Mouse (Mus musculus): ENCODE data around the gene Umodl1. TPM values are rescaled to one million over a fixed set of nuclear protein-coding genes. Genes with fewer than 3 reads are reported as not detected.

Gene Umodl1
- polyA plus RNA-seq, 1 experiment from 2014 or later = not detected

DNA sequence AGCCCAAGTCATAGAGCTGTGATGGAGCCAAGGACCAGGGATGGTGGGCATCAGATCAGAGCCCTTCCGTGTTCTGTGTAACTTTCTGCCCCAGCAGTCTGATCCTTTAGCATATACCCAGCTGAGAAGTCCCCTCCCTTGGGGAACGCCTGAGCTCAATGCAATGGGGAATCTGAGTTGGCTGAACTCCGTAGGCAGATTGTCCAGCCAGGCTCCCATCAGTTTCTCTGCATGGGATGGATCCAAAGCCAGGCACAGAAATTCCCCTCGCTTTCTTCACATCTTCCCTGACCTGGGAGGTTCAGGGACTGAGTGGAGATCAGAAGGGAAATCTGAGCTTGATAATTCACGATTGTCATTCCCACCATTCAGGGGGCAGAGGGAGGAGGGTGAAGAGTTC lies 19.1 kb upstream of the Umodl1 start:
- Histone ChIP-seq H3K27ac (ENCODE audit: low read depth, low read length) (no peak overlapping the region), H3K9me3 (ENCODE audit: control insufficient read depth, low read length) (no peaks in the 10 kb centered on the region), H3K36me3 (ENCODE audit: control insufficient read depth, insufficient read depth, low read length) (no peaks in the 10 kb centered on the region), H3K4me3 (ENCODE audit: low read depth, low read length) (no peak overlapping the region), H3K27me3 (ENCODE audit: control insufficient read depth, insufficient read depth, low read length) (no peaks in the 10 kb centered on the region), H3K4me2 (ENCODE audit: low read depth) (no peak overlapping the region), H3K4me1 (ENCODE audit: control insufficient read depth, insufficient read depth, low read length) (no peaks in the 10 kb centered on the region), H3K9ac (ENCODE audit: low read length) (no peak overlapping the region)
- DNase-seq (ENCODE audit: low spot score) (no peak), ATAC-seq (ENCODE audit: insufficient read depth, low FRiP score, low TSS enrichment) (no peak)
- WGBS = 54% methylated on average over 5 of the region's 5 CpGs

- no peaks in the 10 kb centered on the region for H3K27me3 ChIP-seq (ENCODE audit: control insufficient read depth, insufficient read depth, low read length)
- H3K27ac ChIP-seq (ENCODE audit: low read depth, low read length) = no peak overlapping the region
- H3K4me2 ChIP-seq (ENCODE audit: low read depth) = no peak overlapping the region
- no peak overlapping the region for H3K9ac ChIP-seq (ENCODE audit: low read length)
- no peaks in the 10 kb centered on the region for H3K4me1 ChIP-seq (ENCODE audit: control insufficient read depth, insufficient read depth, low read length)
- H3K36me3 ChIP-seq (ENCODE audit: control insufficient read depth, insufficient read depth, low read length) = no peaks in the 10 kb centered on the region
- DNase-seq (ENCODE audit: low spot score) = peak; percentile 47
- no peak overlapping the region for H3K4me3 ChIP-seq (ENCODE audit: low read depth, low read length)
- H3K9me3 ChIP-seq (ENCODE audit: control insufficient read depth, low read length) = no peaks in the 10 kb centered on the region
- 48% methylated on average over 9 of the region's 9 CpGs for WGBS
- no peak for ATAC-seq (ENCODE audit: insufficient read depth, low FRiP score, low TSS enrichment)
Measured at GRCm38 (mm10) chr17:30938554-30938953, 15.9 kb upstream of the Umodl1 start.

GRCm38 (mm10) chr17:30948382-30948781 lies 6.1 kb upstream of the Umodl1 start:
- Histone ChIP-seq H3K27me3 (ENCODE audit: control insufficient read depth, insufficient read depth, low read length) (no peaks in the 10 kb centered on the region), H3K9ac (ENCODE audit: low read length) (no peak overlapping the region), H3K36me3 (ENCODE audit: control insufficient read depth, insufficient read depth, low read length) (no peaks in the 10 kb centered on the region), H3K27ac (ENCODE audit: low read depth, low read length) (no peak overlapping the region), H3K4me3 (ENCODE audit: low read depth, low read length) (no peak overlapping the region), H3K9me3 (ENCODE audit: control insufficient read depth, low read length) (no peaks in the 10 kb centered on the region), H3K4me2 (ENCODE audit: low read depth) (no peak overlapping the region), H3K4me1 (ENCODE audit: control insufficient read depth, insufficient read depth, low read length) (no peaks in the 10 kb centered on the region)
- no peak for ATAC-seq (ENCODE audit: insufficient read depth, low FRiP score, low TSS enrichment)
- DNase-seq (ENCODE audit: low spot score) = no peak
- 78% methylated on average over 1 of the region's 1 CpGs for WGBS

- H3K4me2 ChIP-seq (ENCODE audit: low read depth) = no peak overlapping the region
Measured at GRCm38 (mm10) chr17:30950780-30951179, 3.7 kb upstream of the Umodl1 start.

GRCm38 (mm10) chr17:30951600-30951999 lies 2.8 kb upstream of the Umodl1 start:
- no peak for ATAC-seq (ENCODE audit: insufficient read depth, low FRiP score, low TSS enrichment)
- Histone ChIP-seq H3K4me1 (ENCODE audit: control insufficient read depth, insufficient read depth, low read length) (no peaks in the 10 kb centered on the region), H3K9ac (ENCODE audit: low read length) (no peak overlapping the region), H3K27ac (ENCODE audit: low read depth, low read length) (no peak overlapping the region), H3K9me3 (ENCODE audit: control insufficient read depth, low read length) (no peaks in the 10 kb centered on the region), H3K4me2 (ENCODE audit: low read depth) (no peak overlapping the region), H3K4me3 (ENCODE audit: low read depth, low read length) (no peak overlapping the region), H3K27me3 (ENCODE audit: control insufficient read depth, insufficient read depth, low read length) (no peaks in the 10 kb centered on the region), H3K36me3 (ENCODE audit: control insufficient read depth, insufficient read depth, low read length) (no peaks in the 10 kb centered on the region)
- DNase-seq (ENCODE audit: low spot score) = no peak
- WGBS = 69% methylated on average over 8 of the region's 8 CpGs

More at GRCm38 (mm10) chr17:30950780-30951179, 3.7 kb upstream of the Umodl1 start:
- Histone ChIP-seq H3K4me3 (ENCODE audit: low read depth, low read length) (no peak overlapping the region), H3K9me3 (ENCODE audit: control insufficient read depth, low read length) (no peaks in the 10 kb centered on the region), H3K27me3 (ENCODE audit: control insufficient read depth, insufficient read depth, low read length) (no peaks in the 10 kb centered on the region), H3K36me3 (ENCODE audit: control insufficient read depth, insufficient read depth, low read length) (no peaks in the 10 kb centered on the region), H3K4me1 (ENCODE audit: control insufficient read depth, insufficient read depth, low read length) (no peaks in the 10 kb centered on the region), H3K27ac (ENCODE audit: low read depth, low read length) (no peak overlapping the region), H3K9ac (ENCODE audit: low read length) (no peak overlapping the region)
- ATAC-seq (ENCODE audit: insufficient read depth, low FRiP score, low TSS enrichment) (no peak), DNase-seq (ENCODE audit: low spot score) (peak; percentile 66)
- 9% methylated on average over 7 of the region's 7 CpGs for WGBS

DNA sequence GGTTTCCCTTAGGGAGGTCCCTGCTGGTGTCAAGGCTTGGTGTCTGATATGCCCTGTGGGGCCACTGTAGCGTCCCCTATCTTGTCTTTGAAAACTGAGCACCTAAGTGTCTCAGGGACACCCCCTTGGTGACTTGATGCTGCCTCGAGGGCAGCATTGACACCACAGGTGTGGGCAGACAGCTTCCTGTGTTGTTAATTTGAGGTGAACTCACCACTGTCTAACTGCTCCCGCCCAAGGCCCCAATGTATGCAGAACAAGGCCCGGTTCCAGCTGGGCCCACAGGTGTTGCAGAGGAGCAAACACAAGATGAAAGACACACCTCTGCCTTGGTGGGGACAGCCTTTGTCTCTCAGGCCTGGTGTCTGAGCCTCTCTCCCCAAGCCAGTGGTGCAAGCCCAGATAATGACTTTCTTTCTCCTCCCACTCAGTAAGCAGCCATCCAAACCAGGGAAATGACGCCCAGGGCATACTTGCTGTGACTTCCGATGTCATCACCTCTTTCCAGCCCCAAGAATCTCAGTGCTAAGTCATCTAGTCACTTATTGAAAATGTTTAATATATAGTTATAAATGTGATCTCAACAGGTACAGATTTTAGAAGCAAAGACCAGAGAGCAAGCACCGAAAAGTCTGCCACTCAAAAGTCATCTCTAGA lies 7.6 kb downstream of the Umodl1 start:
- Histone ChIP-seq H3K4me1 (ENCODE audit: control insufficient read depth, insufficient read depth, low read length) (no peaks in the 10 kb centered on the region), H3K27me3 (ENCODE audit: control insufficient read depth, insufficient read depth, low read length) (no peaks in the 10 kb centered on the region), H3K27ac (ENCODE audit: low read depth, low read length) (no peak overlapping the region), H3K9ac (ENCODE audit: low read length) (no peak overlapping the region), H3K4me2 (ENCODE audit: low read depth) (no peak overlapping the region), H3K36me3 (ENCODE audit: control insufficient read depth, insufficient read depth, low read length) (no peaks in the 10 kb centered on the region), H3K9me3 (ENCODE audit: control insufficient read depth, low read length) (no peaks in the 10 kb centered on the region), H3K4me3 (ENCODE audit: low read depth, low read length) (no peak overlapping the region)
- ATAC-seq (ENCODE audit: insufficient read depth, low FRiP score, low TSS enrichment) (no peak), DNase-seq (ENCODE audit: low spot score) (no peak)
- WGBS = 65% methylated on average over 7 of the region's 7 CpGs

DNA sequence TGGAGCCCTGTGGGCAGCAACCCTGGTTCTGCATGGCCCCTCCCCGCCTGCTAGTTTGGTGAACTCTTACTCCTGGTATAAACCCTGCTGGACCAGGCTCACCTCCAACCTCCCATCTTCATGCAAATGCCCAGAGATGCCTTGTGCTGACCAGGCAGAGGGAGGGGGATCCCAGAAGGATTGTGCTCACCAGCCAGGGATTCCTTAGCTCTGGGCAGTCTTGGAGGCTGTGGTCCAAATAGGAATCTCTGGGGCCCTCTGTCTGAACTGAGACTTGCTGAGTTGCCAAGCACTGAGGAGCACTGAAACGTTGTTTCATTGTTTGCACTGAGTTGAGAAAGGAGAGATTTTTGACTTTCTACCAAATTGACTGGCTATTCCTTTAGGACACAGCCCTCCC lies 8.4 kb downstream of the Umodl1 start:
- DNase-seq (ENCODE audit: low spot score) (no peak), ATAC-seq (ENCODE audit: insufficient read depth, low FRiP score, low TSS enrichment) (no peak)
- no peaks in the 10 kb centered on the region for H3K27me3 ChIP-seq (ENCODE audit: control insufficient read depth, insufficient read depth, low read length)
- H3K27ac ChIP-seq (ENCODE audit: low read depth, low read length) = no peak overlapping the region
- H3K9ac ChIP-seq (ENCODE audit: low read length) = no peak overlapping the region
- H3K4me1 ChIP-seq (ENCODE audit: control insufficient read depth, insufficient read depth, low read length) = no peaks in the 10 kb centered on the region
- no peak overlapping the region for H3K4me2 ChIP-seq (ENCODE audit: low read depth)
- no peaks in the 10 kb centered on the region for H3K36me3 ChIP-seq (ENCODE audit: control insufficient read depth, insufficient read depth, low read length)
- H3K9me3 ChIP-seq (ENCODE audit: control insufficient read depth, low read length) = no peaks in the 10 kb centered on the region
- WGBS = 35% methylated on average over 2 of the region's 2 CpGs
- no peak overlapping the region for H3K4me3 ChIP-seq (ENCODE audit: low read depth, low read length)

- no peak overlapping the region for H3K4me2 ChIP-seq (ENCODE audit: low read depth)
- 78% methylated on average over 4 of the region's 4 CpGs for WGBS
- H3K4me3 ChIP-seq (ENCODE audit: low read depth, low read length) = no peak overlapping the region
- no peak overlapping the region for H3K9ac ChIP-seq (ENCODE audit: low read length)
- H3K27me3 ChIP-seq (ENCODE audit: control insufficient read depth, insufficient read depth, low read length) = no peaks in the 10 kb centered on the region
- ATAC-seq (ENCODE audit: insufficient read depth, low FRiP score, low TSS enrichment) = no peak
- DNase-seq (ENCODE audit: low spot score) = no peak
- no peaks in the 10 kb centered on the region for H3K4me1 ChIP-seq (ENCODE audit: control insufficient read depth, insufficient read depth, low read length)
- H3K27ac ChIP-seq (ENCODE audit: low read depth, low read length) = no peak overlapping the region
- no peaks in the 10 kb centered on the region for H3K36me3 ChIP-seq (ENCODE audit: control insufficient read depth, insufficient read depth, low read length)
- no peaks in the 10 kb centered on the region for H3K9me3 ChIP-seq (ENCODE audit: control insufficient read depth, low read length)
Measured at GRCm38 (mm10) chr17:30969983-30970382, 15.5 kb downstream of the Umodl1 start.

- Histone ChIP-seq H3K27ac (ENCODE audit: low read depth, low read length) (no peak overlapping the region), H3K4me2 (ENCODE audit: low read depth) (no peak overlapping the region), H3K4me1 (ENCODE audit: control insufficient read depth, insufficient read depth, low read length) (no peaks in the 10 kb centered on the region), H3K4me3 (ENCODE audit: low read depth, low read length) (no peak overlapping the region), H3K9me3 (ENCODE audit: control insufficient read depth, low read length) (no peaks in the 10 kb centered on the region), H3K27me3 (ENCODE audit: control insufficient read depth, insufficient read depth, low read length) (no peaks in the 10 kb centered on the region), H3K36me3 (ENCODE audit: control insufficient read depth, insufficient read depth, low read length) (no peaks in the 10 kb centered on the region), H3K9ac (ENCODE audit: low read length) (no peak overlapping the region)
- 87% methylated on average over 7 of the region's 7 CpGs for WGBS
- DNase-seq (ENCODE audit: low spot score) (no peak), ATAC-seq (ENCODE audit: insufficient read depth, low FRiP score, low TSS enrichment) (no peak)
Measured at GRCm38 (mm10) chr17:30971877-30972276, 17.4 kb downstream of the Umodl1 start.

Measured in neural tube, embryonic 11.5 days (tissue).